Mouse (Mus musculus): ENCODE data around the gene Engase.

Engase gene

DNA sequence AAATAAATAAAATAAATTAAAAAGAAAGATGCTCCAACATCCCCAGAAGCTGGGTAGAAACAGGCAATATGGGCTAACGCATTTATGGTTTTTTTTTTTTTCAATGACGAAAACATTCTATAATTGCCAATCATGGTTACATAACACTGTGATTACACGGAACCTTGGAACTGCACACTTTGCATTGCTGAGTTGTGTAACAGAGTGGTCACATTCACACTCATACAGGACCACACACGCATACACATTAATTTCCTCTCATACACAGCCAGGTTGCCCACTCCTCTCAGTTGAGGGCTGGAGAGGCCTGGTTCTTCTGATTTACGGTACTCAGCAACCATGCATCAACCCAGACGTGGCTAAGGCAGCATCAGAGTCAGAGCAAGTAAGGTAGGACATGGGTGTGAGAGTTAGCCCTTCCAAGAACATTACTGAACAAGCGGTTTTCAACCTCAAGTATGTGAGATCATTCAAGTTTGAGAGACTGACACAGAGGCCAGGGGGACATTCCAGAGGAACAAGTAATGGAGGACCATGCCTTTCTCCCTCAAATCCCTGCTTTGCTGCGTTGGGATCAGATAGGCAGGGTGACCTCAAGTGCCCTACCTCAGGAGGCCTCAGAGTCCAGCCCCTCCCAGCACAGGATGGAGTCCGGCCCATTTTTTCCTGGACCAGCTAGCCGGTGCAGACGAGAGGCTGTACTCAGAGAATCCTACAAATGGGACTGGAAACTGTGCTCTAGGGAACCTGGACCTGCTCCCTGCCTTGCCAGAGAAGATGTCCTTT lies 22.6 kb upstream of the Engase start:
- DNase-seq (ENCODE audit: extremely low read depth, insufficient read length, low spot score): no peak

DNA sequence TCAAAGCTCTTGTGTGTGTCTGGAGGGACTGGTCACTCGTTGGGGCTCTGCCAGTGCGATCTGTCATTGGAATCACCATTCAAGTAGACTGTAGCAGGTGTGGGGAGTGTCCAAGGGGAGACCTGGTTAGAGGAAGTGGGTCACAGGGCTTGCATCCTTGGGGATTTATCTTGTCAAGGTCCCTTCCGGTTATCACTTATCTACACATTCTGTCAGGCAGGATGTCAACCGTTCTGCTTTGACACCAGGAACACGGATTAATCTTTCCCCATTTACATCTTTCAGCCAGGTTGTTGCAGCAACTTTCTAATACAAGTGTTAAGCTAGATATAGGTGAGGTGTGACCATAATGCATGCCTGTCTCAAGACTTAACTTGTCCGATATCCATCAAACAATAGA lies 20.8 kb upstream of the Engase start:
- no peak for DNase-seq (ENCODE audit: extremely low read depth, insufficient read length, low spot score)

DNA sequence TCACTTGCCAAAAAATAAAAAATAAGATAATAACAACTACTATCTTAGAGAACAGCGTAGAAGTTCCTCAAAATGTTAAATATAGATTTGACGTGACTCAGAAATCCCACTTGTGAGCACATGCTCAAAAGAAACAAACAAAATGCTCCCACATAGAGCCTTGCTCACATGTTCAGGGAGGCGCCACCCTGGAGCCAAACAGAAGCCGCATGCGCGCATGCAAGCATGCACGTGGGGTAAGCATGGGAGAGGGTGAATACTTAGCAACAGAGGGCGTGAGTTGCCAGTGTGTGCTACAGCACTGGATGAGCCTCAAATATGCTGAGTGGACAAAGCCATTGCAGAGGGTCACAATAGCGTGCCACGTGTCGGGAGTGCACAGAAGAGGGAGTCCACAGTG lies 19.7 kb upstream of the Engase start:
- no peak for DNase-seq (ENCODE audit: extremely low read depth, insufficient read length, low spot score)

DNA sequence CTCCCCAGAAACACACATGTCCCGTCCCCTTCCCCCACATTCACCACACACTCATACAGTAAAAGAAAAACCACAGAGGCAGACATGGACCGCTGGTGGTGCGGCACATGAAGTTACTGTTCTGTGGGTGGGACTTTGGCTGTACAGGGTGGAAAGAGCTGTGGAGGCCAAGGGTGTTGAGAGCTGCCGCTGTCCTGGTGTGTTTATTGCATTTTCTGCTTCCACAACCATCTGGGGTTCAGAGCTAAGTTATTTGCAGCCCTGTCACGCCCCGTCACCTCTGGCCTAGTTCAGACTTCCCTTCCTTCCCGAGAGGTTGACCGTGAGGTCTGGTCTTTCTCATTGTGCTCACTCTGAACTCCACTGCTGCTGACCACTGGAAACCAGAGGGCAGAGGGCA lies 17.6 kb upstream of the Engase start:
- DNase-seq (ENCODE audit: extremely low read depth, insufficient read length, low spot score): no peak

GRCm38 (mm10) chr11:118459536-118459935 lies 17.1 kb upstream of the Engase start:
- no peak for DNase-seq (ENCODE audit: extremely low read depth, insufficient read length, low spot score)

GRCm38 (mm10) chr11:118460280-118460679 lies 16.3 kb upstream of the Engase start:
- DNase-seq (ENCODE audit: extremely low read depth, insufficient read length, low spot score): no peak

DNA sequence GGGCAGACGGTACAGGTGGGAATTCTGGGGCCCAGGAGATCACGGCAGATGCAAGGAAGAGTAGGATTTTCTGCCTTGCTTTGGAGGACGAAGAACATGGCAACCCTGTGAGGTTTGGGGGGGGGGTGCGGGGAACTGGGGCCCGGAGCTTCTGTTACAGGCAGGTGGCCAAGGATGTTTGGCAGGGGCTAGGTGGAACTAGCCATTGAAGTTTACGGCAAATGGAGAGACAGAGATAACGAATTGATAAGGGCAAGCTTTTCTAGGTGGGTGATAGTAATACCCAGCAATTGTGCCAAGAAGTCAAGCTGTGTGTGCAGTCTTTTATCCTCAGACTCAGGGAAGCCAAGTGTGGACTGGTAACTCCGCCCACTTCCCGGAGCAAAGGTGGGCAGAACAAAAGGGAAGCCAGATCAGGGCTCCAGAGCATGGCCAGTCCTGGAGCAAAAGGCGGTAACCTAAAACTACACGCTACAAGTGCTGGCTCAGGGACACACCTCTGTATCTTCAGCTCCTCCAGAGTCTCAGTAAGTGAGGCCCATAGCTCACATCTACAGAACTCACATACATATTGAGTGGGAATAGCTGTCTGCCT lies 9.1 kb upstream of the Engase start:
- no peak for DNase-seq (ENCODE audit: extremely low read depth, insufficient read length, low spot score)

GRCm38 (mm10) chr11:118469509-118470160 lies 7.0 kb upstream of the Engase start:
- no peak for DNase-seq (ENCODE audit: extremely low read depth, insufficient read length, low spot score)

GRCm38 (mm10) chr11:118470234-118470966 lies 6.2 kb upstream of the Engase start:
- no peak for DNase-seq (ENCODE audit: extremely low read depth, insufficient read length, low spot score)

DNA sequence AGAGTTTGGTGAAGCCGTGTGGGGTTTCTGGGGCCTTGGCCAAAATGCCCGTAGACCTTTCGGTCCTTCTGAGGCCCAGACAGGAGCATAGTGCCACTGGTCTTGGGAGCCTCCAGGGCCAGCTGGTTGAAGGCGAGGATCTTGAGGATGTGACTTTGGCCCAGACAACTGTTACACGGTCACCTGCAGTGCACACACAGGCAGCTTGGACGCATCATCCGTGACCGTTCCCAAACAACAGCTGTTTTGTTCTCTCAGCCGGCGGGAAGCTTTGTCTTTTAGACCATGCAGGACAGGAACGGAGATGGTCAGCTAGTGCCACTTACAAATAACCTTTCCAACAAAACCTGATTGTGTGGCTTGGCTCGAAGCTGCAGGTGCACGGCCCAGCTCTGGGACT lies 5.0 kb upstream of the Engase start:
- no peak for DNase-seq (ENCODE audit: extremely low read depth, insufficient read length, low spot score)

DNA sequence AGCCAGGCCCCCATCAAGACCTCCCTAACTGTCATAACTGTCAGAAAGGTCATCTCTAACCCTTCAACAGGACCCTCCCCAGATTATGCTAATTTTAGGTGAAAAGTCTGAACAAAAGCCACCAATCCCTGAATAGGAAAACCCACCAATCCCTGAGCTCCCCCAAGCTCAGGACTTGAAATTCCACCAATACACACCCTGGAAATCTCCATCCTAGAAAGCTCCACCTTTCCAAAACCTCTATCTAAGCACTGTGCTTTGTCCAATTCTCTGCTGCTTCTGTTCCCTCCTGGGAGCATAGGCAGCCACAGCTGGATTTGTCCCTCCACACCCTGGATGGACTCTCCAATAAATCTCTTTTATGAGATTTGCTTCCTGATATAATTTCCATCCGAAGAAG lies 3.5 kb upstream of the Engase start:
- DNase-seq (ENCODE audit: extremely low read depth, insufficient read length, low spot score): no peak

DNA sequence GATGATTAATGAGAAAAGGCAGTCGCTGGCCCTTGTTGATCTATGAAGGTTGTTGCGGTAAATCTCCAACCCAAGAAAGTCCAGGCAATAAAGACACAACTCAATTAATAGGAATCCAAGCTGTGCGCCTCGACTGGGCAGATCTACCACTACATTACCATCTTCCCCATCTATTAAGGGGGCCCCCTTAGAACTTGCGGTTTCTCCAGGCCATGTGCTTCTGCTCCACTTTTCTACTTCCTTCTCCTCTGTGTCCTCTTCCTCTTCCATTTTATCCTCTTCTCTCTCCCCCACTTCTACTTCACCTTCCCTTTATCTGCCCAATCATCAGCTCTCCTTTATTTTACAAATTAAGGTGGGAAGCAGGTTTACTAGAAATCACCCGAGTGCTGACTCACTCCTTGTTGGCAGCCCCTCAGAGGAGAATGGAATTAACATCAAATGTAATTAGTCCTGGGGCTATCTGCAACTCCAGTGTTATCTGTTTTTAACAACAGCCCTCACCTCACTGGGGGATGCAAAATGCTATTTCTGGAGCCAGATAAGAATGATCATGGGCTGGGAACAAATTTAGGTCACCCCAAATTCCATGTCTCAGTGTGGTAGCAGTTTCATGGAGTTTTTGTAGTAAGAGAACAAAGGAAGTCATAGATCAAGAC lies 2.7 kb upstream of the Engase start:
- no peak for DNase-seq (ENCODE audit: extremely low read depth, insufficient read length, low spot score)

DNA sequence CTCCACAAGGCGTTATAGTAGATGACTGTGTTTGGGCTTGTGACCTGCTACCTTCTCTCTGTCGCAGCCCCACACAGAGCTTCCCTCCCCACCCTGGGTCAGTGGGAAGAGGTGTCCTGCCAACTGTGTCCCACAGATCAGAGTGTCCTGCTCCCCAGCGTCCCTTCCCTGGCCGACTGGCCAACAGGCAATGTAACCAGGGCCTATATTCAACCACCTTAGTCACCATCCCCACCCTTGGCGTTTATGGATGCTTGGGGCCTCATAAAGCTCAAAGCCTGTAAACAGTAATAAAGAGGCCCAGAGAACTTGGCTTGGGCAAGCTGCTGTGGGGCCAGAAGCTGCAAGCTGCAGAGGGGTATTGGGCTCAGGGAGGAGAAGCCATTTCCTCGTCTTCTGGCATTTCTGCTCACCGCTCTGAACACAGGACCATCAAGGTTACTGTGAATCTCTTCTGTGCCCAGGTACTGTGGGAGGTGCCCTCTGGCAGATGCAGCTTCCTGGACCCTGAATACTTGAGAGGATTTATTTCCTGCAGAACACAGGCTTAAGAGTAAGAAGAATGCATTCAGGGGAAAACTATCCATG lies 1.0 kb upstream of the Engase start:
- DNase-seq (ENCODE audit: extremely low read depth, insufficient read length, low spot score): no peak

GRCm38 (mm10) chr11:118479776-118480175 lies 3.1 kb downstream of the Engase start:
- no peak for DNase-seq (ENCODE audit: extremely low read depth, insufficient read length, low spot score)

GRCm38 (mm10) chr11:118481231-118481630 lies 4.6 kb downstream of the Engase start:
- no peak for DNase-seq (ENCODE audit: extremely low read depth, insufficient read length, low spot score)

GRCm38 (mm10) chr11:118481751-118482150 lies 5.1 kb downstream of the Engase start:
- no peak for DNase-seq (ENCODE audit: extremely low read depth, insufficient read length, low spot score)

- DNase-seq (ENCODE audit: extremely low read depth, insufficient read length, low spot score): no peak
These were observed 7.5 kb downstream of the Engase start for GRCm38 (mm10) chr11:118484169-118484568.

DNA sequence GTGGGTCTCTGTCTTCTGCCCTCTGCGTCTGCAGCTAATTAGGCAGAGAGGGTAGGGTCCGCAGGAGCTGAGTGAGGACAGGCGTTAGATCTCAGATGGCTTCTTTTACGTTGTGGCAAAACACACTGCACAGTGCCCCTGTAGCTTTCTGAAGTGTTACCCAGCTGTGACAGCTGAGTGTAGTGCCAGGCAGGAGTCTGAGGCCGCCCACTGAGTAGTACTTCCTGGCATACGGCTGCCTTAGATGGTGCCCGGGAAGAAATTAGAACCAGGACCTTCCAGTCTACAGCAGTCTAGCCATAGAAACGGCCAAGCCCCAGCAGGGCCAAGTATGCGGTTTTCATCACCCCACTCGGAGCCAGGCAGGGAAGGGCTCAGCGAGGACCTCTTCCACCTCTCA lies 8.7 kb downstream of the Engase start:
- DNase-seq (ENCODE audit: extremely low read depth, insufficient read length, low spot score): no peak

- DNase-seq (ENCODE audit: extremely low read depth, insufficient read length, low spot score): no peak
These were observed 9.2 kb downstream of the Engase start for GRCm38 (mm10) chr11:118485780-118486179.

- DNase-seq (ENCODE audit: extremely low read depth, insufficient read length, low spot score): no peak
These were observed 9.7 kb downstream of the Engase start for GRCm38 (mm10) chr11:118486281-118486680.
